Mouse (Mus musculus) liver, embryonic 14.5 days (tissue): ENCODE data around the gene Zbtb7b.

Source experiments
- CTCF ChIP-seq: IDR thresholded peaks from 2 replicates; pipeline ENCODE4 v1.5.1; 2016; ENCODE audit warnings: antibody characterized with exemption, low read depth, control low read depth
- EP300 ChIP-seq: IDR thresholded peaks from 2 replicates; pipeline ENCODE4 v1.6.1; 2016; ENCODE audit warnings: antibody characterized with exemption, low read depth

- TF ChIP-seq EP300 = no peak; the same call in 1 of the 2 replicates
- TF ChIP-seq CTCF = no peak
Observed at GRCm38 (mm10) chr3:89424416-89425140, 30.0 kb upstream of the Zbtb7b start.
